Mouse (Mus musculus) forebrain, embryonic 13.5 days (tissue): ENCODE measurements around the gene Arid1a. TPM values are rescaled to one million over a fixed set of nuclear protein-coding genes. Genes with fewer than 3 reads are reported as not detected.

Experiments used
- ATAC-seq: fragments of 200-750 bp; cut with Nextera tagmentation; 2 replicates; pipeline ENCODE4 v1.8.0; 2017
- H3K27ac ChIP-seq: fragments of 300-500 bp; sonication (generic); 2 replicates; pipeline ENCODE4 v1.5.1; 2015; ENCODE audit warnings: inconsistent platforms, mild to moderate bottlenecking, moderate library complexity
- H3K27me3 ChIP-seq: fragments of 300-500 bp; sonication (generic); 2 replicates; pipeline ENCODE4 v1.6.1; 2015; ENCODE audit warnings: mild to moderate bottlenecking, inconsistent platforms
- H3K36me3 ChIP-seq: fragments of 300-500 bp; sonication (generic); 2 replicates; pipeline ENCODE4 v1.6.1; 2015; ENCODE audit warnings: mild to moderate bottlenecking, inconsistent platforms; ENCODE audit not compliant: poor library complexity, severe bottlenecking
- H3K4me1 ChIP-seq: fragments of 300-500 bp; sonication (generic); 2 replicates; pipeline ENCODE4 v1.6.1; 2015; ENCODE audit warnings: inconsistent platforms
- H3K4me2 ChIP-seq: fragments of 300-500 bp; sonication (generic); 2 replicates; pipeline ENCODE4 v1.6.1; 2015; ENCODE audit warnings: inconsistent platforms, mild to moderate bottlenecking, moderate library complexity
- H3K4me3 ChIP-seq: fragments of 300-500 bp; sonication (generic); 2 replicates; pipeline ENCODE4 v1.5.1; 2015; ENCODE audit warnings: mild to moderate bottlenecking, inconsistent platforms
- H3K9ac ChIP-seq: fragments of 300-500 bp; sonication (generic); 2 replicates; pipeline ENCODE4 v1.6.1; 2015; ENCODE audit warnings: mild to moderate bottlenecking, inconsistent platforms
- H3K9me3 ChIP-seq: fragments of 300-500 bp; sonication (generic); replicated peaks from 2 replicates; pipeline ENCODE4 v1.6.1; 2016; ENCODE audit warnings: inconsistent platforms
- WGBS: fragments of 180-500 bp; shearing (Covaris S2); methylation state at CpG from one replicate; pipeline ENCODE4 v1.1.7; 2015; 5-methylcytosine and 5-hydroxymethylcytosine counted together
- polyA plus RNA-seq: library from polyadenylated mRNA; unstranded; fragments of >200 nt; fragmentation: Nextera tagmentation; extraction: Ambion mirVana; gene quantifications from 2 replicates; pipeline ENCODE4 v1.2.1, GENCODE M21; 2015

The Arid1a gene
- polyA plus RNA-seq, 1 experiment from 2014 or later = 44.7 TPM

- H3K9me3 ChIP-seq = no peaks in the 10 kb centered on the region
- H3K4me1 ChIP-seq = peaks cover 41% of the 10 kb centered on the region
- H3K9ac ChIP-seq = peak overlapping the region; percentile 100
- no peaks in the 10 kb centered on the region for H3K36me3 ChIP-seq
- H3K27me3 ChIP-seq = no peaks in the 10 kb centered on the region
- WGBS = 10% methylated on average over 10 of the region's 10 CpGs
- H3K4me3 ChIP-seq = peak overlapping the region; percentile 100
- ATAC-seq = no peak
- H3K27ac ChIP-seq = peak overlapping the region; percentile 100
- H3K4me2 ChIP-seq = peak overlapping the region; percentile 98
Observed at GRCm38 (mm10) chr4:133754871-133755765, 1.5 kb downstream of the Arid1a start.

- peak; percentile 83 for ATAC-seq
- Histone ChIP-seq H3K27ac (peak overlapping the region; percentile 100), H3K4me1 (peaks cover 50% of the 10 kb centered on the region), H3K4me2 (peak overlapping the region; percentile 98), H3K36me3 (peaks cover 4% of the 10 kb centered on the region), H3K4me3 (peak overlapping the region; percentile 100), H3K9me3 (no peaks in the 10 kb centered on the region), H3K9ac (peak overlapping the region; percentile 100), H3K27me3 (no peaks in the 10 kb centered on the region)
- whole genome bisulfite sequencing = under 1% methylated on average over 39 of the region's 50 CpGs
Observed at GRCm38 (mm10) chr4:133754238-133754637, 2.3 kb downstream of the Arid1a start.

- H3K4me1 ChIP-seq = peaks cover 56% of the 10 kb centered on the region
- H3K4me2 ChIP-seq = peak overlapping the region; percentile 98
- peaks cover 8% of the 10 kb centered on the region for H3K36me3 ChIP-seq
- H3K9ac ChIP-seq = peak overlapping the region; percentile 100
- no peaks in the 10 kb centered on the region for H3K9me3 ChIP-seq
- H3K4me3 ChIP-seq = peak overlapping the region; percentile 100
- 0% methylated on average over 7 of the region's 99 CpGs for WGBS
- ATAC-seq = peak; percentile 41
- H3K27me3 ChIP-seq = no peaks in the 10 kb centered on the region
- H3K27ac ChIP-seq = peak overlapping the region; percentile 100
Observed at GRCm38 (mm10) chr4:133753375-133754190, 3.0 kb downstream of the Arid1a start.

- 0% methylated on average over 48 of the region's 121 CpGs for WGBS
- Histone ChIP-seq H3K36me3 (peaks cover 15% of the 10 kb centered on the region), H3K27me3 (no peaks in the 10 kb centered on the region), H3K27ac (peak overlapping the region; percentile 100), H3K9ac (peak overlapping the region; percentile 100), H3K4me2 (peak overlapping the region; percentile 98), H3K9me3 (no peaks in the 10 kb centered on the region), H3K4me1 (peaks cover 65% of the 10 kb centered on the region), H3K4me3 (peak overlapping the region; percentile 100)
- ATAC-seq = no peak
Observed at GRCm38 (mm10) chr4:133752449-133753374, 3.9 kb downstream of the Arid1a start.

GRCm38 (mm10) chr4:133751521-133752448, 4.8 kb downstream of the Arid1a start:
- Histone ChIP-seq H3K27me3 (no peaks in the 10 kb centered on the region), H3K4me3 (peak overlapping the region; percentile 100), H3K4me1 (peaks cover 62% of the 10 kb centered on the region), H3K36me3 (peaks cover 17% of the 10 kb centered on the region), H3K9me3 (no peaks in the 10 kb centered on the region), H3K4me2 (peak overlapping the region; percentile 98), H3K27ac (peak overlapping the region; percentile 100), H3K9ac (peak overlapping the region; percentile 100)
- peak; percentile 7 for ATAC-seq
- 0% methylated on average over 27 of the region's 31 CpGs for WGBS

- Histone ChIP-seq H3K27ac (no peak overlapping the region; the same call in 1 of the 2 replicates), H3K36me3 (peaks cover 23% of the 10 kb centered on the region), H3K27me3 (no peaks in the 10 kb centered on the region), H3K4me2 (peak overlapping the region; percentile 98), H3K4me3 (peak overlapping the region; percentile 100), H3K4me1 (peaks cover 60% of the 10 kb centered on the region), H3K9me3 (no peaks in the 10 kb centered on the region), H3K9ac (peak overlapping the region; percentile 100)
- 35% methylated on average over 7 of the region's 7 CpGs for WGBS
- ATAC-seq = no peak
Observed at GRCm38 (mm10) chr4:133750184-133750775, 6.3 kb downstream of the Arid1a start.

- no peaks in the 10 kb centered on the region for H3K27me3 ChIP-seq
- 89% methylated on average over 3 of the region's 3 CpGs for WGBS
- no peaks in the 10 kb centered on the region for H3K9me3 ChIP-seq
- no peak overlapping the region for H3K9ac ChIP-seq
- no peak overlapping the region for H3K4me2 ChIP-seq
- peaks cover 68% of the 10 kb centered on the region for H3K4me1 ChIP-seq
- H3K36me3 ChIP-seq = peaks cover 16% of the 10 kb centered on the region
- ATAC-seq = no peak
- H3K4me3 ChIP-seq = no peak overlapping the region
- no peak overlapping the region for H3K27ac ChIP-seq
Observed at GRCm38 (mm10) chr4:133735282-133735681, 21.3 kb downstream of the Arid1a start.

GRCm38 (mm10) chr4:133730122-133730521, 26.4 kb downstream of the Arid1a start:
- ATAC-seq = peak; percentile 13
- H3K27me3 ChIP-seq = no peaks in the 10 kb centered on the region

GRCm38 (mm10) chr4:133729541-133730093, 27.0 kb downstream of the Arid1a start:
- H3K9ac ChIP-seq = peak overlapping the region; percentile 27
- under 1% methylated on average over 16 of the region's 16 CpGs for WGBS
- H3K36me3 ChIP-seq = peaks cover 1% of the 10 kb centered on the region; the same call in 1 of the 2 replicates
- peaks cover 97% of the 10 kb centered on the region for H3K4me1 ChIP-seq
- no peaks in the 10 kb centered on the region for H3K9me3 ChIP-seq
- peak overlapping the region; percentile 93 for H3K27ac ChIP-seq
- peak; percentile 94 for ATAC-seq
- peak overlapping the region; percentile 11 for H3K4me3 ChIP-seq
- peak overlapping the region; percentile 51 for H3K4me2 ChIP-seq
- H3K27me3 ChIP-seq = no peaks in the 10 kb centered on the region

More at GRCm38 (mm10) chr4:133730122-133730521, 26.4 kb downstream of the Arid1a start:
- peaks cover 98% of the 10 kb centered on the region for H3K4me1 ChIP-seq
- H3K4me2 ChIP-seq = peak overlapping the region; percentile 51
- peak overlapping the region; percentile 27 for H3K9ac ChIP-seq
- no peaks in the 10 kb centered on the region for H3K9me3 ChIP-seq
- H3K4me3 ChIP-seq = peak overlapping the region; percentile 11
- peaks cover 6% of the 10 kb centered on the region for H3K36me3 ChIP-seq
- peak overlapping the region; percentile 93 for H3K27ac ChIP-seq

GRCm38 (mm10) chr4:133729007-133729406, 27.6 kb downstream of the Arid1a start:
- Histone ChIP-seq H3K4me1 (peaks cover 91% of the 10 kb centered on the region), H3K36me3 (0 out of 2 replicates have a peak, but pooled peaks cover under 1% of the 10 kb centered on the region), H3K4me3 (peak overlapping the region; percentile 11; the same call in 1 of the 2 replicates), H3K9me3 (no peaks in the 10 kb centered on the region), H3K27me3 (no peaks in the 10 kb centered on the region), H3K9ac (0 out of 2 replicates have a peak overlapping the region, but pooled peaks have one; percentile 27), H3K4me2 (peak overlapping the region; percentile 51), H3K27ac (peak overlapping the region; percentile 93)
- no peak for ATAC-seq
- 57% methylated on average over 6 of the region's 6 CpGs for WGBS
